Mouse (Mus musculus) neural tube, embryonic 11.5 days (tissue): ENCODE measurements at regions not wholly inside any gene's neighbourhood (a gene's known extent, or its start where the extent isn't known, plus 50 kb on each side); places are given as distances from the start of the nearest gene placed in this dataset.

Experiments used
- ATAC-seq: fragments of 200-750 bp; cut with Nextera tagmentation; 2 replicates; pipeline ENCODE4 v1.8.0; 2017; ENCODE audit warnings: moderate number of reproducible peaks, mild to moderate bottlenecking, moderate TSS enrichment, moderate library complexity; ENCODE audit not compliant: insufficient read depth, low FRiP score, low TSS enrichment
- DNase-seq: peaks from one replicate; pipeline ENCODE4 v3.0.0-alpha.2; 2015; ENCODE audit warnings: low spot score
- H3K27ac ChIP-seq: fragments of 300-500 bp; sonication (generic); 2 replicates; pipeline ENCODE4 v1.5.1; 2014; ENCODE audit warnings: low read depth, mild to moderate bottlenecking, low read length
- H3K27me3 ChIP-seq: fragments of 300-500 bp; sonication (generic); 2 replicates; pipeline ENCODE4 v1.6.1; 2014; ENCODE audit warnings: mild to moderate bottlenecking, low read length, mixed read lengths; ENCODE audit not compliant: control insufficient read depth, insufficient read depth
- H3K36me3 ChIP-seq: fragments of 300-500 bp; sonication (generic); 2 replicates; pipeline ENCODE4 v1.6.1; 2014; ENCODE audit warnings: mild to moderate bottlenecking, low read length, moderate library complexity, mixed read lengths; ENCODE audit not compliant: control insufficient read depth, insufficient read depth
- H3K4me1 ChIP-seq: fragments of 300-500 bp; sonication (generic); 2 replicates; pipeline ENCODE4 v1.6.1; 2014; ENCODE audit warnings: low read length, mixed read lengths; ENCODE audit not compliant: control insufficient read depth, insufficient read depth
- H3K4me2 ChIP-seq: fragments of 300-500 bp; sonication (generic); 2 replicates; pipeline ENCODE4 v1.6.1; 2014; ENCODE audit warnings: low read depth, mild to moderate bottlenecking, moderate library complexity
- H3K4me3 ChIP-seq: fragments of 300-500 bp; sonication (generic); 2 replicates; pipeline ENCODE4 v1.5.1; 2014; ENCODE audit warnings: low read depth, low read length
- H3K9ac ChIP-seq: fragments of 300-500 bp; sonication (generic); 2 replicates; pipeline ENCODE4 v1.6.1; 2014; ENCODE audit warnings: mild to moderate bottlenecking, low read length
- H3K9me3 ChIP-seq: fragments of 300-500 bp; sonication (generic); 2 replicates; pipeline ENCODE4 v1.6.1; 2016; ENCODE audit warnings: low read length; ENCODE audit not compliant: control insufficient read depth
- WGBS: fragments of 180-500 bp; shearing (Covaris S2); extraction: QIAGEN DNeasy Blood & Tissue Kit; methylation state at CpG from one replicate; pipeline ENCODE4 v1.1.7; 2014; 5-methylcytosine and 5-hydroxymethylcytosine counted together

- ATAC-seq (no peak), DNase-seq (peak; percentile 14)
- Histone ChIP-seq H3K9ac (no peak overlapping the region), H3K36me3 (no peaks in the 10 kb centered on the region), H3K9me3 (no peaks in the 10 kb centered on the region), H3K27ac (no peak overlapping the region), H3K4me3 (no peak overlapping the region), H3K27me3 (no peaks in the 10 kb centered on the region), H3K4me1 (no peaks in the 10 kb centered on the region), H3K4me2 (peak overlapping the region; percentile 2; the same call in 1 of the 2 replicates)
- 33% methylated on average over 10 of the region's 10 CpGs for WGBS
Observed at GRCm38 (mm10) chr5:106274617-106275016, 183.3 kb downstream of the Barhl2 start.

- H3K4me2 ChIP-seq = no peak overlapping the region
- no peak overlapping the region for H3K9ac ChIP-seq
- no peak overlapping the region for H3K27ac ChIP-seq
- ATAC-seq = no peak
- H3K4me3 ChIP-seq = no peak overlapping the region
- WGBS = 78% methylated on average over 2 of the region's 2 CpGs
- H3K27me3 ChIP-seq = no peaks in the 10 kb centered on the region
- H3K4me1 ChIP-seq = no peaks in the 10 kb centered on the region
- no peaks in the 10 kb centered on the region for H3K36me3 ChIP-seq
- no peak for DNase-seq
- no peaks in the 10 kb centered on the region for H3K9me3 ChIP-seq
Observed at GRCm38 (mm10) chr5:106264536-106264935, 193.4 kb downstream of the Barhl2 start.

GRCm38 (mm10) chr5:106257179-106257578, 200.8 kb downstream of the Barhl2 start:
- 86% methylated on average over 1 of the region's 1 CpGs for WGBS
- Histone ChIP-seq H3K4me3 (no peak overlapping the region), H3K27me3 (no peaks in the 10 kb centered on the region), H3K4me2 (no peak overlapping the region), H3K9me3 (no peaks in the 10 kb centered on the region), H3K4me1 (no peaks in the 10 kb centered on the region), H3K36me3 (no peaks in the 10 kb centered on the region), H3K9ac (no peak overlapping the region), H3K27ac (no peak overlapping the region)
- ATAC-seq = no peak
- DNase-seq = no peak

- no peaks in the 10 kb centered on the region for H3K4me1 ChIP-seq
- H3K9me3 ChIP-seq = no peaks in the 10 kb centered on the region
- H3K27ac ChIP-seq = no peak overlapping the region
- H3K4me3 ChIP-seq = no peak overlapping the region
- H3K36me3 ChIP-seq = no peaks in the 10 kb centered on the region
- DNase-seq (no peak), ATAC-seq (no peak)
- 51% methylated on average over 3 of the region's 3 CpGs for WGBS
- no peak overlapping the region for H3K9ac ChIP-seq
- no peak overlapping the region for H3K4me2 ChIP-seq
- H3K27me3 ChIP-seq = no peaks in the 10 kb centered on the region
Observed at GRCm38 (mm10) chr5:106229154-106229553, 228.8 kb downstream of the Barhl2 start.

GRCm38 (mm10) chr5:106224141-106224540, 233.8 kb downstream of the Barhl2 start:
- no peaks in the 10 kb centered on the region for H3K9me3 ChIP-seq
- H3K4me1 ChIP-seq = no peaks in the 10 kb centered on the region
- H3K9ac ChIP-seq = no peak overlapping the region
- DNase-seq (no peak), ATAC-seq (no peak)
- 79% methylated on average over 7 of the region's 7 CpGs for WGBS
- no peak overlapping the region for H3K4me3 ChIP-seq
- no peaks in the 10 kb centered on the region for H3K36me3 ChIP-seq
- no peak overlapping the region for H3K27ac ChIP-seq
- H3K27me3 ChIP-seq = no peaks in the 10 kb centered on the region
- H3K4me2 ChIP-seq = no peak overlapping the region

GRCm38 (mm10) chr5:106209543-106209942, 248.4 kb downstream of the Barhl2 start:
- H3K27me3 ChIP-seq = no peaks in the 10 kb centered on the region

GRCm38 (mm10) chr5:106207706-106208105, 250.3 kb downstream of the Barhl2 start:
- WGBS = 75% methylated on average over 6 of the region's 6 CpGs
- no peak for DNase-seq
- no peak overlapping the region for H3K4me3 ChIP-seq
- H3K36me3 ChIP-seq = no peaks in the 10 kb centered on the region
- H3K27me3 ChIP-seq = no peaks in the 10 kb centered on the region
- H3K4me1 ChIP-seq = no peaks in the 10 kb centered on the region
- no peak for ATAC-seq
- no peak overlapping the region for H3K27ac ChIP-seq
- H3K4me2 ChIP-seq = no peak overlapping the region
- no peak overlapping the region for H3K9ac ChIP-seq
- no peaks in the 10 kb centered on the region for H3K9me3 ChIP-seq

More at GRCm38 (mm10) chr5:106209543-106209942, 248.4 kb downstream of the Barhl2 start:
- DNase-seq (no peak), ATAC-seq (no peak)
- 89% methylated on average over 5 of the region's 5 CpGs for WGBS
- Histone ChIP-seq H3K4me3 (no peak overlapping the region), H3K36me3 (no peaks in the 10 kb centered on the region), H3K4me1 (no peaks in the 10 kb centered on the region), H3K4me2 (no peak overlapping the region), H3K9ac (no peak overlapping the region), H3K9me3 (no peaks in the 10 kb centered on the region), H3K27ac (no peak overlapping the region)

- Histone ChIP-seq H3K27ac (no peak overlapping the region), H3K9me3 (no peaks in the 10 kb centered on the region), H3K4me1 (no peaks in the 10 kb centered on the region), H3K4me2 (no peak overlapping the region), H3K36me3 (no peaks in the 10 kb centered on the region), H3K27me3 (no peaks in the 10 kb centered on the region), H3K4me3 (no peak overlapping the region), H3K9ac (no peak overlapping the region)
- WGBS = 18% methylated on average over 6 of the region's 6 CpGs
- peak; percentile 48; the same call in 1 of the 2 replicates for ATAC-seq
- DNase-seq = peak; percentile 60
Observed at GRCm38 (mm10) chr5:106205724-106206123, 252.2 kb downstream of the Barhl2 start.

- H3K36me3 ChIP-seq = no peaks in the 10 kb centered on the region
- H3K9ac ChIP-seq = no peak overlapping the region
- 85% methylated on average over 16 of the region's 16 CpGs for WGBS
- DNase-seq (no peak), ATAC-seq (no peak)
- no peaks in the 10 kb centered on the region for H3K9me3 ChIP-seq
- no peak overlapping the region for H3K4me3 ChIP-seq
- no peaks in the 10 kb centered on the region for H3K27me3 ChIP-seq
- H3K4me2 ChIP-seq = no peak overlapping the region
- no peak overlapping the region for H3K27ac ChIP-seq
- no peaks in the 10 kb centered on the region for H3K4me1 ChIP-seq
Observed at GRCm38 (mm10) chr5:106200631-106201030, 257.3 kb downstream of the Barhl2 start.
